Mouse (Mus musculus) bone marrow, adult 2 months (tissue): ENCODE measurements at regions not wholly inside any gene's neighbourhood (a gene's known extent, or its start where the extent isn't known, plus 50 kb on each side); places are given as distances from the start of the nearest gene placed in this dataset.

Experiments used
- CTCF ChIP-seq: fragments of 200-500 bp; IDR thresholded peaks from 2 replicates; pipeline ENCODE4 v1.5.1; 2011; ENCODE audit warnings: low read length, control low read depth; ENCODE audit not compliant: control insufficient read depth, insufficient read depth
- POLR2A ChIP-seq: fragments of 200-500 bp; IDR thresholded peaks from 2 replicates; pipeline ENCODE4 v1.6.1; 2011; ENCODE audit warnings: low read depth, mild to moderate bottlenecking, control low read depth, low read length, borderline replicate concordance; ENCODE audit not compliant: control insufficient read depth

DNA sequence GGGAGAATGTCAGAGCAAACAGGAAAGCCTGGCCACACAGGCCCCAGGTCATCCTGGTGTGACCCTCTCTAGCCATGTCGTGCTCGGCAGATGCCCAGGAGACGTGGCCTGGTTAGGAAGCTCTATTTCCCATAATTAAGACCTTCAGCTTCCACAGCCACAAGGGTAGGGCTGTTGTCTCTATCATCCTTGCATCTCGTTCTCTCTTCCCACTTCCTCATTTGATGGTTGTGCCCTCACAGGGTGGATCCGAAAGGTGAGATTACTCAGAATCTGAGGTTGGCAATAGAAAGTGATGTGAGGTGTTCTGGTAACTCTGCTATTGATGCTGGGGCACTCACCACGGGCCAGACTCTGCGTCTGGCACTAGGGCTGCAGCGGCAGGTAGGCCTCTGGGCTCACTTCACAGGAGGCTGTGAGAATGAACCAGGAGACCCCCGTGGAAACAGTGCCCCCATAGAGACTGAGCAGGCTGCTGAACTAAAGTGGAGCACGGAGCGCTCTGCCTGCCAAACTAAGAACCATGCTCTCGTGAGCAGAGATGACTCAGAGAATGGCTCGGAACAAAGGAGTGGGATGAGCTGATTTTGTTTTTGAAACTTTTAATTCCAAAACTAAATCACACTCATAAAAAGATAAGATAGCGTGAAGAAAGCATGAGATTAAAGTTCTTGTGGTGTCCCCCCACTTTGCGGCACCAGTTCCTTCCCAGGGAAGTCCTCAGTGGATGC is 266.5 kb upstream of the Tle3 start:
- TF ChIP-seq CTCF: no peak
- no peak for TF ChIP-seq POLR2A
